Mouse (Mus musculus) macrophage (primary cell): Measurements from ENCODE around the gene Rab36. TPM values are rescaled to one million over a fixed set of nuclear protein-coding genes. Genes with fewer than 3 reads are reported as not detected.

Experiments used
- H3K27ac ChIP-seq: fragments of 350-480 bp; formaldehyde crosslinking; 2 replicates; pipeline ENCODE4 v1.9.0; 2021
- H3K36me3 ChIP-seq: fragments of 350-480 bp; formaldehyde crosslinking; 2 replicates; pipeline ENCODE4 v1.9.0; 2021; ENCODE audit errors: inconsistent target
- H3K4me3 ChIP-seq: fragments of 350-480 bp; formaldehyde crosslinking; 2 replicates; pipeline ENCODE4 v1.9.0; 2021; ENCODE audit errors: inconsistent target
- H3K79me2 ChIP-seq: fragments of 350-480 bp; formaldehyde crosslinking; 2 replicates; pipeline ENCODE4 v1.9.0; 2021; ENCODE audit errors: inconsistent target
- WGBS: methylation state at CpG from one replicate; pipeline ENCODE4 v1.1.7; 2026; ENCODE audit warnings: inconsistent platforms; ENCODE audit not compliant: missing documents; 5-methylcytosine and 5-hydroxymethylcytosine counted together
- polyA plus RNA-seq: library from polyadenylated mRNA; stranded (reverse); fragments of 250-400 nt; gene quantifications from 3 replicates; pipeline ENCODE4 v1.2.4, GENCODE M21; 2018; ENCODE audit warnings: inconsistent platforms
- total RNA-seq, 78 experiments: library from RNA; depleted of rRNA; stranded (reverse); fragments of 250-400 nt; gene quantifications; 1 replicate in 9 of 78; 2 replicates in 24 of 78; 3 replicates in 43 of 78; 4 replicates in 2 of 78; pipeline ENCODE4 v1.2.4; 2018; ENCODE audit warnings: inconsistent platforms in 56 of 78

Rab36 gene
- 1 to 10 TPM in 23 of 26 experiments, under 1 TPM in 3; 0.40 to 6.0 (median 2.7) TPM for total RNA-seq (2018; cell fraction: chromatin; rRNA removed)
- under 1 TPM; 0.03 to 0.96 (median 0.25) TPM for total RNA-seq (2018; cell fraction: cytosol; rRNA removed)
- 1 to 10 TPM in 19 of 26 experiments, under 1 TPM in 6, not detected in 1; 0.42 to 4.6 (median 1.4) TPM for total RNA-seq (2018; cell fraction: nucleus; rRNA removed)
- 0.12 to 0.20 TPM (median 0.13 TPM) in 3 replicates for polyA plus RNA-seq

GRCm38 (mm10) chr10:75036883-75037379, at the start of gene Rab36:
Rab36 (plus strand) TSS chr10:75037058.
- H3K79me2 ChIP-seq, result no peaks in the 10 kb centered on the region
- peak within 1 kb of the TSS; percentile 2; the same call in 1 of the 2 replicates for H3K4me3 ChIP-seq
- WGBS, result 6% methylated on average over 36 of the region's 36 CpGs
- H3K27ac ChIP-seq, result no peak within 1 kb of the TSS
- no peaks in the 10 kb centered on the region for H3K36me3 ChIP-seq

GRCm38 (mm10) chr10:74987698-74988470, 49.0 kb upstream of the Rab36 start:
- Histone ChIP-seq H3K4me3 (no peak overlapping the region), H3K36me3 (no peaks in the 10 kb centered on the region), H3K27ac (no peak overlapping the region), H3K79me2 (no peaks in the 10 kb centered on the region)
- 17% methylated on average over 14 of the region's 14 CpGs for WGBS

DNA sequence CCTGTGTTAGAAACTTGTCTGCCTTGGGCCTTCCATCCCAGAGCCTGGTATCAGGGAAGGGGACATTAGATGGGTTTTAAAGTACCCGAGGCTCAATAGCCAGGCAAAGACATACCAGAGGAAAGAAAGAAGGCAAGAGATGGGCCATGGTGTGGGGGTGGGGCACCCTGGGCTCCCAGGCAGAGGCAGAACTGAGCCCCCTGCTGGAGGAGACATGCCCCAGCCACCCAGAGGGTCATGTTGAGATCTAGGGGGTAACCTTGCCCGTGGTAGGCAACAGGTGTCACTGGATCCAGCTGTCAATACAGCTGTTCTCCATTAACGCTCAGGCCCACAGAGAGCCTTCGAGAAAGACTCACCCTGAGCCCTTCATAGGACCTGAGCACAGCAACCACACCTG, 47.0 kb upstream of the Rab36 start:
- no peaks in the 10 kb centered on the region for H3K36me3 ChIP-seq
- H3K4me3 ChIP-seq, result no peak overlapping the region
- no peaks in the 10 kb centered on the region for H3K79me2 ChIP-seq
- WGBS, result 67% methylated on average over 4 of the region's 4 CpGs
- H3K27ac ChIP-seq, result no peak overlapping the region

- H3K27ac ChIP-seq, result no peak overlapping the region
- WGBS, result 92% methylated on average over 24 of the region's 26 CpGs
- H3K4me3 ChIP-seq, result no peak overlapping the region
- H3K36me3 ChIP-seq, result no peaks in the 10 kb centered on the region
- no peaks in the 10 kb centered on the region for H3K79me2 ChIP-seq
Measured at GRCm38 (mm10) chr10:74990584-74991322, 46.1 kb upstream of the Rab36 start.

- Histone ChIP-seq H3K36me3 (no peaks in the 10 kb centered on the region), H3K79me2 (no peaks in the 10 kb centered on the region)
- 75% methylated on average over 4 of the region's 5 CpGs for WGBS
Measured at GRCm38 (mm10) chr10:74994863-74995262, 42.0 kb upstream of the Rab36 start.

GRCm38 (mm10) chr10:74995377-74995776, 41.5 kb upstream of the Rab36 start:
- Histone ChIP-seq H3K27ac (no peak overlapping the region), H3K4me3 (no peak overlapping the region), H3K79me2 (no peaks in the 10 kb centered on the region), H3K36me3 (no peaks in the 10 kb centered on the region)
- 65% methylated on average over 17 of the region's 17 CpGs for whole genome bisulfite sequencing

More at GRCm38 (mm10) chr10:74994863-74995262, 42.0 kb upstream of the Rab36 start:
- Histone ChIP-seq H3K4me3 (no peak overlapping the region), H3K27ac (no peak overlapping the region)

- WGBS, result 93% methylated on average over 7 of the region's 8 CpGs
- no peaks in the 10 kb centered on the region for H3K79me2 ChIP-seq
- no peak overlapping the region for H3K4me3 ChIP-seq
- no peaks in the 10 kb centered on the region for H3K36me3 ChIP-seq
- no peak overlapping the region for H3K27ac ChIP-seq
Measured at GRCm38 (mm10) chr10:75001391-75001790, 35.5 kb upstream of the Rab36 start.

- 68% methylated on average over 3 of the region's 3 CpGs for WGBS
- no peak overlapping the region for H3K4me3 ChIP-seq
- no peaks in the 10 kb centered on the region for H3K79me2 ChIP-seq
- no peaks in the 10 kb centered on the region for H3K36me3 ChIP-seq
- H3K27ac ChIP-seq, result no peak overlapping the region
Measured at GRCm38 (mm10) chr10:75004067-75004466, 32.8 kb upstream of the Rab36 start.

DNA sequence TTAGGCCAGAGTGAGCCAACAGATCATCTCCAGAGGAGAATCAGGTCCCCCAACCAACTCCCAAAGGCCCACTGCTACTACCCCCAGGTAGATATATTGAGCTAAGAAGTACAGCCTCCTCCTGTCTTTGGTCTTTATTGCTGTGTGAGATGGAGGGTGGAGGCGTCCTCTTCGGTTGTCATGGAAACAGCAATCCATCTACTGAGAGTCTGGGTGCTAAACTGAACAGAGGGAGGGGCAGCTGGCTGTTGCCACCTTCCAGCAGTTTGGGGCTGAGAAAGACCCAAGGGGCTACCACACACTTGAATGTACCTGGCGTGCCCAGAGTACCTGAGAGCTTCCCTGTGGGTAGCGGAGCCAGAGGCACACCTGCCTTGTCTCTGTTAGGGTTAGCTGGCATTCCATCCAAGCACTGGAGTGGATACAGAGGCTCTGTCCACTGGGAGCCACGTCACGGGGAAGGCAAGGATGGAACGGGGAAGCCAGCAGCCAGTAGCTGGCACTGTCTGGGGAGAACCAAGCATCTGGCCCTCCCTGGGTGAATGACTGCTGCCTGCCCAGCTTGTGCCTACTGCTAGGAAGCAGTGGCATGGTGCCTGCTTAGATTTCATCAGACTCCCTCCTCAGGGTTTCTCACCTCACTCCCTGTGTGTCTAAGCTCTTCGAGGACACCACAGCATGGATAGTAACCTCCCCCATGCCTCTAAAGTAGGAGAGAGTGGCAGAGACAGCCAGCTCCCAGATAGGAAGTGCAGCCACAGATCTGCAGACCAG, 29.8 kb upstream of the Rab36 start:
- H3K4me3 ChIP-seq, result no peak overlapping the region
- H3K36me3 ChIP-seq, result no peaks in the 10 kb centered on the region
- H3K27ac ChIP-seq, result no peak overlapping the region
- no peaks in the 10 kb centered on the region for H3K79me2 ChIP-seq
- 89% methylated on average over 8 of the region's 8 CpGs for WGBS

- Histone ChIP-seq H3K79me2 (no peaks in the 10 kb centered on the region), H3K27ac (no peak overlapping the region), H3K4me3 (no peak overlapping the region), H3K36me3 (no peaks in the 10 kb centered on the region)
- 96% methylated on average over 15 of the region's 15 CpGs for WGBS
Measured at GRCm38 (mm10) chr10:75010704-75011103, 26.2 kb upstream of the Rab36 start.

GRCm38 (mm10) chr10:75015465-75015864, 21.4 kb upstream of the Rab36 start:
- no peaks in the 10 kb centered on the region for H3K36me3 ChIP-seq
- no peak overlapping the region for H3K4me3 ChIP-seq
- 76% methylated on average over 14 of the region's 14 CpGs for WGBS
- H3K27ac ChIP-seq, result no peak overlapping the region
- H3K79me2 ChIP-seq, result no peaks in the 10 kb centered on the region

DNA sequence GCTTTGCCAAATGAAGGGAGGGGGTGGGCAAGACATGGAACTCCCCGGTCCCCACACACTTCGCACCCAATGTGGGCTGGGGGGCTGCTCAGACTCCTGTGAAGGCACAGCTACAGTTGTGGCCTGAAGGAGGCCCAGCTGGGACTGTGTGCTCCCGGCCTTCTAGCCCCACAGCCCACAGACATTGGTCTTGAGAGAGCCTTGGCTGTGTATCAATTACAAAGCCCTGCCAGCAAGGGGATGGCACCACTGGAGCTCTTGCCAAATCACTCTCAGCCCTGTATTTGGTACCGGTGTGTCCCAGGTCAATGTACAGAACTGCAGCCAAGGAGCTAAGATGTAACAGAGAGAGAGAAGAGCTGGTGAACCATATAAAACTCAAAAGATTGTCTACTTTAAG, 20.4 kb upstream of the Rab36 start:
- Histone ChIP-seq H3K36me3 (no peaks in the 10 kb centered on the region), H3K79me2 (no peaks in the 10 kb centered on the region), H3K4me3 (no peak overlapping the region), H3K27ac (no peak overlapping the region)
- WGBS, result 96% methylated on average over 4 of the region's 4 CpGs

- no peak overlapping the region for H3K27ac ChIP-seq
- 87% methylated on average over 2 of the region's 2 CpGs for WGBS
- no peak overlapping the region for H3K4me3 ChIP-seq
- no peaks in the 10 kb centered on the region for H3K79me2 ChIP-seq
- no peaks in the 10 kb centered on the region for H3K36me3 ChIP-seq
Measured at GRCm38 (mm10) chr10:75020271-75020670, 16.6 kb upstream of the Rab36 start.

- H3K79me2 ChIP-seq, result no peaks in the 10 kb centered on the region
- no peak overlapping the region for H3K4me3 ChIP-seq
- H3K27ac ChIP-seq, result no peak overlapping the region
- no peaks in the 10 kb centered on the region for H3K36me3 ChIP-seq
- 9% methylated on average over 6 of the region's 6 CpGs for WGBS
Measured at GRCm38 (mm10) chr10:75021138-75021537, 15.7 kb upstream of the Rab36 start.
